Mouse (Mus musculus) mouse embryonic stem cell (cell line): Measurements from ENCODE around the gene 4930442H23Rik.
"Not testable (repeated sequence)": the region's sequence is repeated elsewhere in the genome, so short reads cannot be mapped to it uniquely, and the experiment has no call there.

Experiments
- in situ Hi-C, 2 experiments: fragments of 300-500 bp; cut with MboI; formaldehyde crosslinking; loops; 1 replicate in 1 of 2; 3 replicates in 1 of 2; pipeline ENCODE4 v1.14.3; 2019 to 2020; ENCODE audit warnings: low sequenced_read_pairs in 2 of 2, low pct_unique_long_range_greater_than_20kb in 1 of 2, mixed read lengths in 1 of 2; ENCODE audit not compliant: unreplicated experiment in 1 of 2

4930442H23Rik gene

GRCm38 (mm10) chr10:81183805-81184204 is at the start of gene 4930442H23Rik:
4930442H23Rik (minus strand) TSS chr10:81183849.
- in situ Hi-C loops = no loop called here

- in situ Hi-C loops = no loop called here
Measured at GRCm38 (mm10) chr10:81233226-81233585, 49.6 kb upstream of the 4930442H23Rik start.

- in situ Hi-C loops = no loop called here
Measured at GRCm38 (mm10) chr10:81232580-81233225, 49.1 kb upstream of the 4930442H23Rik start, which contains the start of gene Zfr2. Zfr2 (plus strand) TSS chr10:81233155.

- in situ Hi-C loops = no loop called here
Measured at GRCm38 (mm10) chr10:81231436-81231835, 47.8 kb upstream of the 4930442H23Rik start.

- in situ Hi-C loops = no loop called here
Measured at GRCm38 (mm10) chr10:81230438-81231332, 47.0 kb upstream of the 4930442H23Rik start, which contains the start of gene Atcay. Atcay (minus strand) TSS chr10:81230833.

GRCm38 (mm10) chr10:81229735-81230437 is 46.2 kb upstream of the 4930442H23Rik start:
- in situ Hi-C loops = no loop called here

GRCm38 (mm10) chr10:81223731-81224130 is 40.1 kb upstream of the 4930442H23Rik start:
- in situ Hi-C loops = not testable (repeated sequence)

GRCm38 (mm10) chr10:81221402-81222015 is 37.9 kb upstream of the 4930442H23Rik start:
- in situ Hi-C loops = no loop called here

GRCm38 (mm10) chr10:81217964-81218363 is 34.3 kb upstream of the 4930442H23Rik start:
- in situ Hi-C loops = no loop called here

- in situ Hi-C loops = not testable (repeated sequence)
Measured at GRCm38 (mm10) chr10:81217267-81217666, 33.6 kb upstream of the 4930442H23Rik start.

- in situ Hi-C loops = no loop called here
Measured at GRCm38 (mm10) chr10:81216810-81217209, 33.2 kb upstream of the 4930442H23Rik start.

- in situ Hi-C loops = no loop called here
Measured at GRCm38 (mm10) chr10:81216260-81216659, 32.6 kb upstream of the 4930442H23Rik start.

- in situ Hi-C loops = no loop called here
Measured at GRCm38 (mm10) chr10:81210154-81210553, 26.5 kb upstream of the 4930442H23Rik start.

GRCm38 (mm10) chr10:81204137-81204536 is 20.5 kb upstream of the 4930442H23Rik start:
- in situ Hi-C loops = loop anchor here (10.0 kb wide), 2 partner anchors 141 to 331 kb away; partner anchors contain the start of gene Gipc3 (in 1 of the 2)

- in situ Hi-C loops = loop anchor here (10.0 kb wide), 2 partner anchors 142 to 332 kb away; partner anchors contain the start of gene Gipc3 (in 1 of the 2)
Measured at GRCm38 (mm10) chr10:81202978-81203720, 19.5 kb upstream of the 4930442H23Rik start.

GRCm38 (mm10) chr10:81201807-81202758 is 18.4 kb upstream of the 4930442H23Rik start, which contains the start of gene Nmrk2:
Nmrk2 (minus strand) TSS chr10:81202051.
- in situ Hi-C loops = loop anchor here (10.0 kb wide), 2 partner anchors 143 to 333 kb away; partner anchors contain the start of gene Gipc3 (in 1 of the 2)
